Mouse (Mus musculus) CH12.LX (cell line): Measurements from ENCODE around the gene Xrra1.

Experiments used
- CHD1 ChIP-seq: IDR thresholded peaks from 2 replicates; pipeline ENCODE4 v1.6.1; 2012; ENCODE audit warnings: low read depth, low read length, improper control_type of control experiment, inconsistent platforms
- CHD2 ChIP-seq: IDR thresholded peaks from 2 replicates; pipeline ENCODE4 v1.6.1; 2011; ENCODE audit warnings: low read length, improper control_type of control experiment
- CTCF ChIP-seq, 2 experiments: IDR thresholded peaks in 1 of 2; conservative IDR thresholded peaks in 1 of 2; 2 replicates each; pipeline ENCODE4 v1.5.1; 2011 to 2012; ENCODE audit warnings: low read depth in 2 of 2, low read length in 2 of 2, improper control_type of control experiment in 1 of 2, inconsistent platforms in 1 of 2, mild to moderate bottlenecking in 1 of 2, moderate library complexity in 1 of 2
- MEF2A ChIP-seq: IDR thresholded peaks from 2 replicates; pipeline ENCODE4 v1.6.1; 2014; ENCODE audit warnings: low read depth, mild to moderate bottlenecking, inconsistent platforms, low read length, improper control_type of control experiment, borderline replicate concordance
- NELFE ChIP-seq: IDR thresholded peaks from 2 replicates; pipeline ENCODE4 v1.6.1; 2011; ENCODE audit warnings: low read depth, low read length, improper control_type of control experiment
- NRF1 ChIP-seq: IDR thresholded peaks from 2 replicates; pipeline ENCODE4 v1.6.1; 2014; ENCODE audit warnings: low read depth, mild to moderate bottlenecking, inconsistent platforms, low read length, improper control_type of control experiment, moderate library complexity
- POLR2A ChIP-seq: IDR thresholded peaks from 2 replicates; pipeline ENCODE4 v1.6.1; 2011; ENCODE audit warnings: low read depth, mild to moderate bottlenecking, improper control_type of control experiment, low read length
- TBP ChIP-seq: conservative IDR thresholded peaks from 2 replicates; pipeline ENCODE4 v1.6.1; 2011; ENCODE audit warnings: low read depth, low read length, improper control_type of control experiment
- TCF12 ChIP-seq: IDR thresholded peaks from 2 replicates; pipeline ENCODE4 v1.6.1; 2014; ENCODE audit warnings: low read depth, mild to moderate bottlenecking, inconsistent platforms, low read length, improper control_type of control experiment
- UBTF ChIP-seq: IDR thresholded peaks from 2 replicates; pipeline ENCODE4 v1.6.1; 2012; ENCODE audit warnings: low read depth, mild to moderate bottlenecking, inconsistent platforms, low read length, improper control_type of control experiment, moderate library complexity
- USF1 ChIP-seq: IDR thresholded peaks from 2 replicates; pipeline ENCODE4 v1.6.1; 2014; ENCODE audit warnings: low read depth, mild to moderate bottlenecking, inconsistent platforms, low read length, improper control_type of control experiment
- ZC3H11A ChIP-seq: IDR thresholded peaks from 2 replicates; pipeline ENCODE4 v1.6.1; 2012; ENCODE audit warnings: low read depth, mild to moderate bottlenecking, inconsistent platforms, low read length, improper control_type of control experiment
- ZMIZ1 ChIP-seq: IDR thresholded peaks from 2 replicates; pipeline ENCODE4 v1.6.1; 2012; ENCODE audit warnings: low read depth, mild to moderate bottlenecking, inconsistent platforms, low read length, improper control_type of control experiment

DNA sequence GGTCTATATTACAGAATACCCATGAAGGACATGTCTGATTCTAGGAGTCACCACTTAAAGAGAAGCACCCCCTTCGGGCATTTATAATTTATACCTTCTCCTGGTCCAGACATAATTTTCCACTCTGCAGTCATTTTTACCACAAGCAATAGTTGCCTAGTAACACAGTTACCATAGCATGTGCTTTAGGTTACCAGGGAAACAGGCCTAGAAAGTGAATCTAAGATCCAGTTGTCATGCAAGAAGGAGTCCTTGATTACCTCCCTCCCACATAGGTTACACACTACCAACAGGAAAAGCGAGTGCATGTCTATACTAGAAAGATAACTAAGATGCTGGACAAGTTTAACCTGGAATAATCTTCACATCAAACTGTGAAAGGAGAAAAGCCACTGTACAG lies 19.3 kb downstream of the Xrra1 start:
- TF ChIP-seq USF1 (no peak), CHD2 (no peak), POLR2A (no peak), ZMIZ1 (no peak), ZC3H11A (no peak), CTCF (conservative IDR thresholded peaks at IDR 0.05 in 1 of 2, IDR thresholded peaks at IDR 0.05 in 1 of 2; ENCODE audit: low read depth in 2 of 2, low read length in 2 of 2) (no peak), TBP (no peak), UBTF (no peak), MEF2A (no peak), TCF12 (no peak), NELFE (no peak), NRF1 (no peak), CHD1 (no peak)
